Mouse (Mus musculus): ENCODE measurements around the gene Pnpla2.
A peak's percentile ranks its signal among the peaks of the same experiment; 100 is the strongest.
"Not testable (repeated sequence)": the region's sequence is repeated elsewhere in the genome, so short reads cannot be mapped to it uniquely, and the experiment has no call there.

The Pnpla2 gene

DNA sequence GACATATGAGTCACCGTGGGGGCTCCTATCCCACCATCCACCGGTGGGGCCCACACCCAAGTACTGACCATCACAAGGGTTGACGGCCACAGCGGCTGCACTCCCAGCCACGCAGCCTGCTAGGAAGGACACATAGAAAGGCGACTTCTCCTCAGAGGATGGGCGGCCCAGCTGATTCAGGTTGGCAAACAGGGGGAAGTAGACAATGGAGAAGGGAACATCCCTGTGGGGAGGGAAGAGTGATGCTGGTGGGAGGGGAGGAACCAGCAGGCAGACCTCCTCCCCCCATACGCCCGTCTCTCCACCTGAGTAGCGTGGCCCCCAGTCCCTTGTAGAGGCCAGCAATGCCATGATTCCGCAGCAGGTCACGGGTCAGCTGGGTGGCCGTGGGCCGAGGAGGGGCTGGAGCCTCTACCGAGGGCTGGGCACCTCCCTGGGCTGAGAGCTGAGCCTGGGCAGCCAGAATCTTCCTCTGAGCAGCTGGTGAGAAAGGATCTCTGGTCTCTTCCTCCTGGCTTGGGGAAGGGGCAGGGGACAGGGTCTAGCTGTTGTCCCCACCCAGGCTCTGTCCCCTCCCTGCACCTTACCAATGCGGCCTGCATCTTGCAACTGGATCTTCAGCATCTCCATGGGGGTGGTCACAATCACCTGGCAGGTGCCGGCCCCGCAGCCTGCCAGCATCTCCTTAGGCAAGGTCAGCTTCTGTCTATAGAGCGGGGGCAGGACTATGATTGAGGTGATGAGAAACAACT, 23.4 kb upstream of the Pnpla2 start:
- DNase-seq (ENCODE audit: low read depth, low spot score): no peak

- no peak for DNase-seq (ENCODE audit: low read depth, low spot score)
Measured at GRCm38 (mm10) chr7:141432186-141432611, 22.8 kb upstream of the Pnpla2 start.

- DNase-seq (ENCODE audit: low read depth, low spot score): no peak
Measured at GRCm38 (mm10) chr7:141432741-141433516, 22.1 kb upstream of the Pnpla2 start.

DNA sequence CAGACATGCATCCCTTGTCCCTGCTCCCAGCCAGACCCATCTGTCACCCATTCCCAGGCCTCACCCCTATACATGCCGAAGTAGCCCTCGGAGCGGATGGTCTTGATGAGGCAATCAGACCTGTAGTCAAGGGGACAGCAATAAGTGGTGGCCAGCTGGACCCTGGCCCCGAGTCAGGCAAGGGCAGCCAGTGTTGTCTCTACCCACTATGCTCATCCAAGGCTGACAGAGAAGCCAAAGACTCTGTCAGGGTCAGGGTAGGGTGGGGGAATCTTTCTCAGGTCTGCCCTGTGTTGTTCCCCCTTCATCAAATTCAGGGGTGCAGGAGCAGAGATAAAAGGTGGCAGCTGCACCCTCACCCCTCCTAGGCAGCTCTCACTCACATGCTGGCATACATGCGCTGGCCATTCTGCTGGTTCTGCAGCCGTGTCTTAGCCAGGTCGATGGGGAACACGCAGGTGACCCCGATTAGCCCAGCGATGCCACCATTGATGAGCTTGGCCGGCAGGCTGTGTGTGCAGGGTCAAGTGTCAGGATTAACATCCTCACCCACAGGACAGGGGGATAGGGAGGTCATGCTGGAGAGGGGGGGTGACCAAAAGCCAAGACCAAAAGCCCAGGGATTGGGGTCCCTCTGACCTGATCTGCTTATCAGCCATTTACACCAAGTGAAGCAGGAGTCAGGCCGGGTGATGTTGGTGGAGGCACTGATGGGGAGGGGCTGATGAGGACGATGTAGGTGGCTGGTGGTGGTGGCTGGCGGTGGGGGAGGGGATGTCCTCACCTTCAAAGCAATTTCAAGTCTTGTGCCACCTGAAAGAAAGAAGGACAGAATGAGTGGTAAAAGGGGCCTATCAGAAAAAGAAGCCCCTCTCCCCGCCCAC, 21.2 kb upstream of the Pnpla2 start:
- DNase-seq (ENCODE audit: low read depth, low spot score): no peak

- no peak for DNase-seq (ENCODE audit: low read depth, low spot score)
Measured at GRCm38 (mm10) chr7:141434464-141434863, 20.5 kb upstream of the Pnpla2 start.

- no peak for DNase-seq (ENCODE audit: low read depth, low spot score)
Measured at GRCm38 (mm10) chr7:141435129-141435855, 19.7 kb upstream of the Pnpla2 start.

DNA sequence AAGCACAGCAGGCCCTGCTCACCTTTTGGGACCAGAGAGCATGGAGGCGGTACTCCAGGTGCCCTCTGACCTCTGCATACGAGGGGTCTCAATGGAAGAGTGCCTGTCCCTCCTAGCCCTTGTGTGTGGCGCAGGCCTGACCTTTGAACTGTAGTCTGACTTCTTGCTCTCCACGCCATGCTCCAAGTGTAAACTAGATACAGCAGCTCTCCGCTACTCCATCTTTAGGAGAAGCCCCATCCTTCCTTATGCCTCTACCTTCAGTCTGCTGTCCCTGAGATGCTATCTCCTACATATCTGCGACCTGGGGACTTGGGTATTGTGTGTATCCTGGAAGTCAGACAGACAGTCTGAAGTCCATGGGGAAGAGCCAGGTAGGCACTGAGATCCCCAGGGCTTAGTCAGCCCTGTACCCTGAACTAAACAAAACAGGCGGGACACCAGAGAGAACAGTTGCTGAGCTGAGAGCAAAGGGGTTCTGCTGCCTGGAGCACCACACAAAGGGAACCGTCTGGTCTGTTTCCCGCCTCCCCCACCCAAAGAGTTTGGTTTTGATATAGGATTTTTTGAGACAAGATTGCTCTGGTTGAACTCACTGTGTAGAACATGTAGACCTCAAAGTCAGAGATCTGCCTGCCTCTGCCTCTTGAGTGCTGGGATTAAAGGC, 19.0 kb upstream of the Pnpla2 start:
- DNase-seq (ENCODE audit: low read depth, low spot score): no peak

GRCm38 (mm10) chr7:141436523-141436892, 18.5 kb upstream of the Pnpla2 start:
- DNase-seq (ENCODE audit: low read depth, low spot score): no peak

GRCm38 (mm10) chr7:141437178-141438120, 17.5 kb upstream of the Pnpla2 start, which contains the start of gene Slc25a22:
Slc25a22 (minus strand) TSS chr7:141437892.
- DNase-seq (ENCODE audit: low read depth, low spot score): no peak

DNA sequence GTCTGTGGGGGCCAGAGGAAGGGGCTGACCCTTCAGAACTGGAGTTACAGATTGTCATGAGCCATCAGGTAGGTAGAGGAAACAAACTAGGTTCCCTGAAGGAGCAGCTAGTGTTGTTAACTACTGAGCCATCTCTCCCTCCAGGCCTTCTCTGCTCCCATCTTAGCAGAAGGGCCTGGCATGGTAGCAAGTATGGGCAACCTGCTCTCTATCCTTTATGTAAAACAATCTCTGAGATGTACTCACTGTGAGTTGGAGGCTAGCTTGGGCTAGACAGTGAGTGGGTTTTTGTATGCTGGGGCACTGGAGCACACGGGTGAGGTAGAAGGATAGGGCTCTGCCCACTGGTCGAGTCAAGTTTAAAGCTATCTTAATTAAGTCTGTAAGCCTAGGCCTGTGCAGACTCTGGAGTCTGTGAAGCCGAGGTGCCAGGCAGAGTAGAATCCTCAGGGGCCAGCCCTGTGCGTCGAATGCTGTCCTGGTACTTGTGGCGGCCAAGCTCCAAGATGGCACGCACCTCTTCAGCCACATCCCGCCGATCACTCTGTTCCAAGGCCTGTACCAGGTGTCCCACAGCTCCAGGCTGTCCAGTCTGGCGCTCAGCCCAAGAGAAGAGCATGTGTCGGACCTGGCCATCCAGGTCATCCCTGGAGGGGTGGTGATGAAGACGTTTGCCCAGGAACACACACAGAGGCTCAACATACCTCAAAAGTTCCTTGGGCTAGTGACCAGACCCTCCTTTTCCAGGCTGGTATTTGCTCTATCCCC, 16.6 kb upstream of the Pnpla2 start:
- no peak for DNase-seq (ENCODE audit: low read depth, low spot score)

DNA sequence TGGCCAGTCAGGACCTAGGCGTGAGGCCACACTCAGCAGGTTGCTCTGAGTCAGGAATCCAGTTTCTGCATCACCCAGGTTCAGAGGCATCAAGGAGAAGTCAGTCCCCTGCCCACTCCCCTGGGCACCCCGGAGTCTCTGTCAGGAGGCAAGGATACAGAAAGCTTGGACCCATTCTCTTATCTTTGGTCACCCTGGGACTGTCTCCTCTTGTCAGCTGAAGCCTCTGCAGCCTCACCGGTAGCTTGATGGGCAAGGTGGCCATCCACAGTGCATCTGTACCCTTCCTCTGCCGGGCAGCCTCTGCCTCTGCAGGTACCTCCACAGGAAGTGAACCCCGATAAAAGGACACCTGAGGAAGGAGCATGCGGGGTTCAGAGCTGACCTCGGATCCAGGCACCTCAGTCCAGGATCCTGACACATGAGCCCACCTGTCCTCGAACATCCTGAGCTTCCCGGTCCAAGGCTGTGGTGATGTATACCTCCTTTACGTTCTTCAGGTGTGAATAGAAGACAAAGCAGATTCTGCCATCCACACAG, 15.8 kb upstream of the Pnpla2 start:
- DNase-seq (ENCODE audit: low read depth, low spot score): no peak

GRCm38 (mm10) chr7:141439811-141440210, 15.2 kb upstream of the Pnpla2 start:
- DNase-seq (ENCODE audit: low read depth, low spot score): no peak

GRCm38 (mm10) chr7:141440613-141441012, 14.4 kb upstream of the Pnpla2 start:
- peak; percentile 77 for DNase-seq (ENCODE audit: low read depth, low spot score)

DNA sequence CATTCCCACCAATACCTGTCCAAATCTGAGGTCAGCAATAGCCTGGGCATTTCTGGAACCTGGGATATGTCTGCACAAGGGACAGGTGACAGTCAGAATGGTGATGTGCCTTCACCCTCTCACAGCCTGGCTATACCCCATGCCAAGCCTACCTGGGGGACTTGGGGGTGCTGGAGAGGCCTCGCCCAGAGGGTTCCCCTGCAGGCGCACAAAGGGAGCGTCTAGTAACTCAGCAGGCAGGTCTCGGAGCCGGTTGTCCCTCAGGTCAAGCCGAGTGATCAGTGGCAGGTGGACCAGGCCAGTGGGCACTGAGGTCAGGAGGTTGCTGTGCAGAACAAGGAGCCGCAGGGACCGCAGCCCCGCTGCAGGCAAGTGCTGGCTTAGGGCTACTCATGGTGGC, 13.5 kb upstream of the Pnpla2 start:
- DNase-seq (ENCODE audit: low read depth, low spot score): no peak

DNA sequence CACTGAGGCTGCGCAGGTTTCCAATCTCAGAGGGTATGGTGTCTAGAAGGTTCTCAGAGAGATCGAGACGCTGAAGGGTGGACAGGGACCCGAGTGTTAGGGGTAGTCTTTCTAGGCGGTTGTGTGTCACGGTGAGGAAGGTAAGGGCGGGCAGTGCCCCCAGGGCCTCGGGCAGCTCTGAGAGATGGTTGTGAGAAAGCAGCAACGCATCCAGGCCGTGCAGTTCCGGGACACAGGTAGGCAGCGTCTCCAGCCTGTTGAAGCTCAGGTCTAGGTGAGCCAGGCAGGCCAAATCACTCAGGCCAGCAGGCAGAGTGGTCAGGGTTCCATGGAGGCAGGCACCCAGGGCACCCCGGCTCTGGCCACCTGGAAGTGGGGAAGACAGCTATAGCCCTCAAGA, 12.8 kb upstream of the Pnpla2 start:
- DNase-seq (ENCODE audit: low read depth, low spot score): no peak

DNA sequence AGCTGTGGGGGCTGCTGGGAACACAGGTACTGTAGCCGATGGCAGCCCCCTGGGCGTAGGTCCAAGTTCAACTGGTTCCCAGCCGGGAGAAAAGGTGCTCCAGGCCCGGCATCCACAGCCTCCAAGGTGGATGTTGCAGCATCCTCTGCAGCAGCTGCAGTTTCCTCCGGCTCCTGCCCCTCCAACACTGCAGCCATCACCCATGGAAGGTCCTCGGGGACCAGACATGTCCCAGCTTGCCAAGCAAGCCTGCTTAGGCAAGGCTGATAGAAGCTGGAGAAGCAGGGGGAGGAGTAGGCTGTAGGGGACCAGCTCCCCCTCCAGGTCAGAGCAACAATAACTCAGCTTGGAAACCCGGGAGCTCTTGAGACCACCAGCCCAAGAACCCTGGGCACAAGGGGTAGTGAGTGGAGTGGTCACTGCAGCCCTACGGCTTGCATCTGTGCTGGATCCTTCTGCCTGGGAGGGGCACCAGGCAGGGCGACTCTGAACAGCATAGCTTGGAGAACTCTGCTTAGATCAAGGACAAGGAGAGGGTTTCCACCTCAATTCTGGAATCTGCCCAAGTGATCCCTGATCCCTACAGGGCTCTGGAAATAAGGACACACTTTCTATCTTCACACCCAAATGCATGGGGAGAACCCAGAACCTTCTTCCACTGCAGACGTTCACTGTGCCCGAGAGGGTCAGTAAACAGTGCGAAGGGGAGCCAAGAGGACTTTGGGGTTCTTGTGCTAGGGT, 11.7 kb upstream of the Pnpla2 start:
- DNase-seq (ENCODE audit: low read depth, low spot score): no peak

DNA sequence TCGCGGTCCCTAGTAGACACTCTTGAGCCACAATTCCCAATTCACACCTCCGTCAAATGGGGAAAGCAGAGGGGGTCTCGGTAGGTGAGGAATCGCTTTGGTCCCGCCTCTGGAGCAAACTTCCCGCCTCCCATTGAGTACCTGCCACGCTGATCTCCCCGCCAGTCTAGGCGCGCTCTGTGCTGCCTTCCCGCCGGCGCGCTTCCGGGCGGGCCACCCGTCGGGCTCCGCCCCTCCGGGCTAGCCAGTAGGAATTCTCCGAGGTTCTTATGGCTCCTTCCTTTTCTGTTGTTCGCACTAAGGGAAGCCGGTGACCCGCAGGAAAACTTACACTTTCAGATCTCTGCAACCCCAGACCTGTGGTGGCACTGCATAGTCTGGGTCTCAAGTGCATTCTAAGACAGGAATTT, 11.2 kb upstream of the Pnpla2 start, which contains the start of gene Pidd1:
TSS of gene Pidd1 (minus strand) at position 198 of the 410 bp plus-strand sequence.
- no peak for DNase-seq (ENCODE audit: low read depth, low spot score)

DNA sequence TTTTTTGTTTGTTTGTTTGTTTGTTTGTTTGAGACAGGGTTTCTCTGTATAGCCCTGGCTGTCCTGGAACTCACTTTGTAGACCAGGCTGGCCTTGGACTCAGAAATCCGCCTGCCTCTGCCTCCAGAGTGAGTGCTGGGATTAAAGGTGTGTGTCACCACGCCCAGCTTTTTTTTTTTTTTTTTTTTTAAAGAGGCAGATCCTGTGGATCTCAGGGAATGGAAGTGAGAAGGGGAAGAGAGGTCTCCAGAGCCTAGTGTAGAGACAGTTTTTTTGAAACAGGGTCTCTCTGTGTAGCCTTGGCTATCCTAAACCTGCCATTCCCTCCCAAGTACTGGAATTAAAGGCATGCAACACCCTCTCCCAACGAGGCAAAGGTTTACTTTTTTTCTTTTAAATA, 8.6 kb upstream of the Pnpla2 start:
- not testable (repeated sequence) for DNase-seq (ENCODE audit: low read depth, low spot score)
